Mouse (Mus musculus) lung, postnatal 10 days (tissue): Measurements from ENCODE around the gene Gm20737.
"Not testable (repeated sequence)": the region's sequence is repeated elsewhere in the genome, so short reads cannot be mapped to it uniquely, and the experiment has no call there.

Experiments used
- DNase-seq: peaks from one replicate; pipeline ENCODE4 v3.0.0; 2021

The Gm20737 gene

DNA sequence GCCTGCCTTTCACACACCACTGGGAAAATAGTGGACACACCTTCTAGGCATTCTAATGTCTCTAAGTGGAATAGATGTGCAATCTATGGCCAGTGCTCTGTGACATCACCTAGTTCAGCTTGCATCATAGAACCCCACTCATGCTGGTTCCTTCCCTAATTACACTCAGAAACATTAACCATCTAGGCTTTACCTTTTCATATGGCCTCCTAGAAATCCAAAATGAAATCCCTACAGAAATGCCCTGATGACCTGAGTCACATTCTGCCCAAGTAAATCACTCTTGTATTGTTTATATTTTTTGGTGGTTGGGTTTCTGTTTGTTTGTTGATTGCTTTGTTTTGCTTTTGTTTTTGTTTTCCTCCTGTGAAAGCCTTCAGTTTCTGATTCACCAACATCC is at the start of gene Gm20737:
Gene Gm20737, minus strand, starts transcription at position 101 of the 400 bp plus-strand sequence.
- DNase-seq: not testable (repeated sequence)

DNA sequence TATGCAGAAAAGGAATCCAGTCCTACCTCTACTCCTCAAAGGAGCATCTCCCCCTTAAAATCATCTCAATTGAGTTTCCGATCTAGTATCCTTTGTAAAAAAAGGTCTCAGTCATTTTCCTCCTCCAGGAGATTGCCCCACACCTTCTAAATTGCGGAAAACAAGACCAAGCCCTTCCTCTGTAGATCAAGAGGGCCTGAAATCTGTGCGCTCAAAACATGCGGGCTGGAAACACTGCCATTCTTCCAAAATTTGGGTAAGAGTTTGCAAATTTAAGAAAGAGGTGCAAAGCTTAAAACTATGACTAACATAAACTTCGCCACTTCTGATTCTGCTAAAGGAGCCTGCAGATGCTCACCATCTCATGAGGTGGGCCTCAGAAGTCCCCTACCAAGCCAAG is 17.3 kb upstream of the Gm20737 start, which contains the start of gene Gm21775:
Gene Gm21775, plus strand, starts transcription at position 301 of the 400 bp plus-strand sequence.
- not testable (repeated sequence) for DNase-seq
